Mouse (Mus musculus) MEL (cell line): ENCODE measurements around the gene Gls.

Experiments used
- CTCF ChIP-seq, 3 experiments: IDR thresholded peaks in 2 of 3; conservative IDR thresholded peaks in 1 of 3; 2 replicates each; pipeline ENCODE4 v1.5.1; 2011 to 2012; ENCODE audit warnings: low read length in 3 of 3, low read depth in 2 of 3, mild to moderate bottlenecking in 2 of 3, improper control_type of control experiment in 1 of 3, inconsistent platforms in 1 of 3, mixed read lengths in 1 of 3, moderate library complexity in 1 of 3; ENCODE audit not compliant: control insufficient read depth in 1 of 3, insufficient read depth in 1 of 3, poor library complexity in 1 of 3, severe bottlenecking in 1 of 3
- ZNF384 ChIP-seq: IDR thresholded peaks from 2 replicates; pipeline ENCODE4 v1.6.1; 2012; ENCODE audit warnings: low read depth, mild to moderate bottlenecking, inconsistent platforms, low read length, improper control_type of control experiment

GRCm38 (mm10) chr1:52181994-52182393 lies 51.0 kb downstream of the Gls start:
- TF ChIP-seq CTCF (IDR thresholded peaks at IDR 0.05 in 2 of 3, conservative IDR thresholded peaks at IDR 0.05 in 1 of 3; ENCODE audit: control insufficient read depth in 1 of 3, insufficient read depth in 1 of 3, low read depth in 2 of 3, low read length in 3 of 3, poor library complexity in 1 of 3, severe bottlenecking in 1 of 3) = no peak
- TF ChIP-seq ZNF384 = no peak
